Mouse (Mus musculus) mesoderm, embryonic 11.5 days (tissue): ENCODE measurements around the gene Ptpn3.
A peak's percentile ranks its signal among the peaks of the same experiment; 100 is the strongest.

ENCODE experiments used
- DNase-seq: peaks from one replicate; pipeline ENCODE4 v3.0.0-alpha.2; 2012; ENCODE audit warnings: low read depth, low spot score

The Ptpn3 gene

DNA sequence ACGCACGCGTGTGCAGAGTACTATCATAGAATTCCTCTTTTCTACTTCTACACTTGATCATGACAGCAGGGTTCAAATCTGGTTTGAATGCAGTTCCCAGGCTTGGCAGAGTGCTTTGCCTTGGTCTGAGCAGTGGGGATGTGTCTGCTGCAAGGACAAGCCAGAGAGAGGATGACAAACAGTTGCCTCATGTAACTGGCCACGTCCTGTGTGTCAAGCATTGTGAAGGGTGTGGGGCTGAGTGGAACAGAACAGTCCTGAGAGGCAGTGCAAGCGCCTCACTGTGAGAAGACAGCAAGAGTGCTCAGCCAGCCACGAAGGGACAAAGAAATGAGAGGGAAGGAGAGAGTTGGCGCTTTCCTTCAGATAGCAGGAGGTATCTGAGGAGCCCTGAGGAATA lies 37.9 kb downstream of the Ptpn3 start:
- DNase-seq: no peak

DNA sequence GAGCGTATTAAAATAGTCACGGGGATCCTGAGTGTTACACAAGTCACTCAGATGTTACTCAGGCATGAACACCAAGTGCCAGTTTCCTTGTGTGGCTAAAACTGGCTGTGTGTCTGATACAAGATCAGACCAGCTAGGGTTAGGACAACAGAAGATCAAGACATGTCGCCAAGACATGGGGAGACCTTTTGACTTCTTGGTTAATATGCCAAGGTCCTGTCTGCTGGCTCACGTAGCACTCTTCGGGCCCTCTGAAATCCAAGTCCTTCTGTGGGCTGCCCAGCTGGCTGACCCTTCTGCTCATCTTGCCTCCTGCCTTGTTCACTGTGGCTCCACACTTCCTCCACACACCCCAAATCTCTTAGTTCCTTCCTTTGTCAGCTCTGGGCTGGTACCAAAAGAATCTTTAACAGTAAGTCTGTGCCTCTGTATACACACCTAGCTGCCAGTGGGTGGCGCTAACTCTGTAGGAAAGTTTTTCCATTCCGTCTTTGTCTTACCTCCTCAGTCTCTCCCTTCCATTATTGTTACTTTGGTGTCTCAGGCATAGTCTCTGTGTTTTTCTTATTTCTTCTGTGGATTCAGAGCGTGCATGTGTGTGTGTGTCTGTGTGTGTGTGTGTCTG lies 38.5 kb downstream of the Ptpn3 start:
- DNase-seq: no peak

GRCm38 (mm10) chr4:57262451-57262850 lies 39.2 kb downstream of the Ptpn3 start:
- DNase-seq: no peak

DNA sequence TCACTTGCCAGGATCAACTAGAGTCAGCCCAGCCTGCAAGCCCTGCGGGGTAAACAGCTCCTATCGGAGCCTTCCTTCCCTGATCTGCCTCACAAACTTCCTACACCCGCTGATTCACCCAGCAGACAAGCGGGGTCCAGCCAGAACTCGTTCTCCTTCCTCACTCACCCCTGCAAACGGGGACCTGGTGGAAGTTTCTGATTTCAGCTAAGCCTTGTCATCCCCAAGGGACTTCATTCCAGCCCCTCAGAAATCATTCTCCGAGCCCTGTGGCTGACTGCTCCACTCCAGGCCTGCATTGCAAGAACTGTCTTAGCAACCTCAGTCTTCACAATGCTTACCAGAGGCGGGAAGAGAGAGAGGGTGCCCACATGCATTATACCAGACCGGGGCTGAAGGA lies 39.8 kb downstream of the Ptpn3 start:
- no peak for DNase-seq

GRCm38 (mm10) chr4:57258159-57259035 lies 43.2 kb downstream of the Ptpn3 start:
- DNase-seq: peak; percentile 50

DNA sequence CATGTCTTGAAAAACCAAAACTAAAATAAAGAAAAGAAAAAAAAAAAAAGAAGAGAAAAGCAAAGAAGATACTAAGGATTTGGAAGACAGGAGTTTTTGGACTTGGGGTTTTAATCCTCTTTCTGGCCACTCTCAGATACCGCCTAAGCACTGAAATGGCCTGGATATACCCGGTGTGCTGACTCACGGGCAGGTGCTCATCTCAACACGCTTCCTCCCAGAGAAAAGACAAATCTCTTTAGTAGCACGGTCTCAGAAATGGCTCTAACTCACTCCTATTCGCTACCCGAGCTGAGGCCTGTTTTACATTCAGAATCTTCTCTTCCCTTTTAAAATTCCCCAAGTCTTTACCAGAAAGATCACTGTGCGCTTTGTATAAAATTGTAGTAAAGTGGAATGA lies 44.2 kb downstream of the Ptpn3 start:
- no peak for DNase-seq

GRCm38 (mm10) chr4:57256761-57257160 lies 44.9 kb downstream of the Ptpn3 start:
- DNase-seq: no peak

DNA sequence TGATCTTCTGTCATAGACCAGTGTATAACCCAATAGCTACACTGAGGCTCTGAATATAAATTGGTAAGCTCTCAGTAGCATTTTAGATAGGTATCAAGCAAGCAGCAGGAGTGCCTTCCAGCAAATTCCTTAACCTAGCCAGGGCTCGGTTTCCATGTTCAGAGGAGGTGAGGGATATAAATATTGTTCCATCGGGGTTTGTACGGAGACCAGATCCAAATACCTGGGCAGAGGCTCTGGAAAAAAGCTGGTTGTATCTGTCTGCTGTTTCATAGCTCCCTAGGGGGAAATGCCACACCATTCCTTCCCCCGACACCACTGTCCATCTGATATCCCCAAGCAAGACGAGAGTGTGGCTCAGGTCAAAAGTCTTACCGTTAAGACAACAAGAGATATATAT lies 47.2 kb downstream of the Ptpn3 start:
- DNase-seq: no peak

GRCm38 (mm10) chr4:57250636-57251035 lies 51.0 kb downstream of the Ptpn3 start:
- DNase-seq: no peak

GRCm38 (mm10) chr4:57249108-57249507 lies 52.5 kb downstream of the Ptpn3 start:
- peak; percentile 42 for DNase-seq

GRCm38 (mm10) chr4:57244874-57245273 lies 56.8 kb downstream of the Ptpn3 start:
- no peak for DNase-seq

- no peak for DNase-seq
Measured at GRCm38 (mm10) chr4:57243312-57243711, 58.3 kb downstream of the Ptpn3 start.

- DNase-seq: no peak
Measured at GRCm38 (mm10) chr4:57240934-57241333, 60.7 kb downstream of the Ptpn3 start.

GRCm38 (mm10) chr4:57240100-57240499 lies 61.5 kb downstream of the Ptpn3 start:
- no peak for DNase-seq

DNA sequence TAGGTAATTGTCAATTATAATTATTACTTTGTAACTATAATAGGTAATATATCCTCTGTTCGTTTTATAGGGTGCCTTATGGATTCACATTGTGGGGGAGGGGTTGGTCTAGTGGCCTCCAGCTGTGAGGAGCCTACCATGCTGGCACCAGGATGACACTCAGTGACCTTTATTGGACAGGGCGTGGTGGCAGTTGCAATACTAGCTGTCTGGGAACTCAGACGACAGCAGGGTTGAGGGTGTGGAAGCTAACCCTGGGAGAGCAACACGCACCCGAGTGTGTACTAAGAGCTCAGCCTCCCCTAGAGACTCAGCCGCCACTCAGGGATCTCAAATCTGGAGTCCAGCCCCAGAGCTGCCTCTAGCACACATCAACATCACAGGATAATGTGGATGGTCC lies 62.5 kb downstream of the Ptpn3 start:
- no peak for DNase-seq

- no peak for DNase-seq
Measured at GRCm38 (mm10) chr4:57238118-57238517, 63.5 kb downstream of the Ptpn3 start.

- no peak for DNase-seq
Measured at GRCm38 (mm10) chr4:57236513-57236912, 65.1 kb downstream of the Ptpn3 start.

GRCm38 (mm10) chr4:57235741-57236140 lies 65.9 kb downstream of the Ptpn3 start:
- no peak for DNase-seq

DNA sequence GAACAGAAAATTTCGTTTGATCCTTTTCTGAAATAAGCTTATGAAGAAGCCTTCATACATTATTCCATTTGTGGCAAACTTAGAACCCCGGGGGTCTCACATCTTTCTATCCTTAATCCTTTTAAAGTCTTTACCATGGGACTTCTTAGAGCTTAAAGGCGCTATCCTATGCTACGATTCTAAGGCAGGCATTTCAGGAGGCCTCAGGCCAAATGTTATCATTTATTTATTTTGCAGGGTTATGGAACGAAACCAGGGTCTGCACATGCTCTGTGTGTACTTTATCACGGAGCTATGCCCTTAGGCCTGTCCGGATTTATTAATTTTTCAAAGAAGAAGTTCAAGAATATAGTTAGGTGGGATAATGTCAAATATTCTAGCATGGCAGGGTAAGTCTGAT lies 67.3 kb downstream of the Ptpn3 start:
- no peak for DNase-seq

- no peak for DNase-seq
Measured at GRCm38 (mm10) chr4:57232439-57232838, 69.2 kb downstream of the Ptpn3 start.

DNA sequence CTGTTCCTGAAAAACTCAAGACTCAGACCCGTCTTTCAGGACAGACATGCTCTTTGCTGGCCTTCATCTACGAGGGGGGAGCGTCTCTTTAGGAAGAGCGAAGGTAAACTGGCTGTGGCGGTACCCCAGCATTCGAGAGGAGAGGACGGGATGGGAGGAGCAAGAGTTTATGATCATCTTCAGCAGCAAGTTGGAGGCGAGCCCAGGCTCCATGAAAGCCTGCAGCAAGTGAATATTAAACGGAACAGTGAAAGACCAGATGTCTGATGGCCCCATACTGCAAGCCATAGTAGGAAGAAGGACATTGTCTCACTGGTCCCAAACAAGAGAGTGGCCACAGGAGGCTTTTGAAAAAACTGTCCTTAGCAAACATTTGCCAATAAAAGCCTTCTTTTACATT lies 70.3 kb downstream of the Ptpn3 start:
- DNase-seq: no peak

GRCm38 (mm10) chr4:57230341-57230740 lies 71.3 kb downstream of the Ptpn3 start:
- DNase-seq: no peak
